Mouse (Mus musculus): ENCODE data around the gene Rnase2a.

DNA sequence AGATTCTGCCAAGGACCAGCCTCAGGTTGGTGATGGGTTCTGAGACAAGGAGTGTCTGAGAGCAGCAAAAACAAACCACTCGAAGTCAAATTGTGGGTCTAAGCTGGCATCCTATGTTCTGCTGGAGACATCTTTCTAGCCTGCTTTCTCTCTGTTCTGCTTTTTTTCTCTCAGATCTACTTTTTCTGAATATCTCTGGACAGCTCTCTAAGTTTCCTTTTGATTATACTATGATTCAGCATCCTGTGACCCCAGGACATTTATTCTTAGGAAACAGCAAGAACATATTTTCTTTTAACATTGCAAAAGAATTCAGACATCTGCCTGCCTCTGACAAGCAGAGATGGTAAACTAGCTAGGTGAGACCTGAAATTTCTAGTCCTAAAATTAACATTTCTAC, 2.3 kb downstream of the Rnase2a start:
- TF ChIP-seq POLR2A (IDR thresholded peaks at IDR 0.05; ENCODE audit: insufficient read length, low read depth) (no peak), TCF3 (IDR thresholded peaks at IDR 0.05; ENCODE audit: insufficient read length, low read depth) (no peak), MAX (IDR thresholded peaks at IDR 0.05; ENCODE audit: low read depth) (no peak), TCF12 (IDR thresholded peaks at IDR 0.05; ENCODE audit: insufficient read depth, poor library complexity, severe bottlenecking) (no peak), MYOD1 (IDR thresholded peaks at IDR 0.05; ENCODE audit: control insufficient read depth in 1 of 3, insufficient read length in 2 of 3, low read depth in 2 of 3) (no peak), E2F4 (IDR thresholded peaks at IDR 0.05; ENCODE audit: insufficient read depth) (no peak), CEBPB (IDR thresholded peaks at IDR 0.05; ENCODE audit: insufficient read depth, poor library complexity, severe bottlenecking) (no peak), USF1 (IDR thresholded peaks at IDR 0.05; ENCODE audit: low read depth) (no peak), REST (IDR thresholded peaks at IDR 0.05; ENCODE audit: insufficient read depth, insufficient read length) (no peak), MYOG (IDR thresholded peaks at IDR 0.05; ENCODE audit: control insufficient read depth in 1 of 3, insufficient read depth in 1 of 3, insufficient read length in 2 of 3, low read depth in 2 of 3) (no peak), POLR2AphosphoS2 (IDR thresholded peaks at IDR 0.05; ENCODE audit: insufficient read length, low read depth) (no peak)
